Mouse (Mus musculus): ENCODE results near the gene Zic1. TPM values are rescaled to one million over a fixed set of nuclear protein-coding genes. Genes with fewer than 3 reads are reported as not detected.

Gene Zic1
- polyA plus RNA-seq, 1 experiment from 2014 or later: 2.1 TPM

- Histone ChIP-seq H3K4me2 (replicated peaks) (no peak overlapping the region), H3K36me3 (no peaks in the 10 kb centered on the region), H3K4me1 (no peaks in the 10 kb centered on the region), H3K27ac (no peak overlapping the region), H3K9ac (no peak overlapping the region), H3K27me3 (peaks cover 94% of the 10 kb centered on the region), H3K4me3 (no peak overlapping the region), H3K9me3 (no peaks in the 10 kb centered on the region)
- under 1% methylated on average over 14 of the region's 14 CpGs for WGBS
- no peak for ATAC-seq (ENCODE audit: insufficient number of reproducible peaks, insufficient read depth, low FRiP score, low TSS enrichment)
These were observed 28.6 kb upstream of the Zic1 start for GRCm38 (mm10) chr9:91394211-91394646.

GRCm38 (mm10) chr9:91393376-91394068, 27.9 kb upstream of the Zic1 start:
- Histone ChIP-seq H3K9ac (no peak overlapping the region), H3K4me2 (replicated peaks) (no peak overlapping the region), H3K27ac (no peak overlapping the region), H3K4me1 (no peaks in the 10 kb centered on the region), H3K36me3 (no peaks in the 10 kb centered on the region), H3K27me3 (peaks cover 96% of the 10 kb centered on the region), H3K4me3 (no peak overlapping the region), H3K9me3 (no peaks in the 10 kb centered on the region)
- no peak for ATAC-seq (ENCODE audit: insufficient number of reproducible peaks, insufficient read depth, low FRiP score, low TSS enrichment)
- WGBS: 3% methylated on average over 7 of the region's 8 CpGs

GRCm38 (mm10) chr9:91388173-91388572, 22.6 kb upstream of the Zic1 start:
- Histone ChIP-seq H3K9me3 (no peaks in the 10 kb centered on the region), H3K4me2 (replicated peaks) (no peak overlapping the region), H3K9ac (no peak overlapping the region), H3K36me3 (no peaks in the 10 kb centered on the region), H3K4me1 (no peaks in the 10 kb centered on the region), H3K27me3 (peaks cover 94% of the 10 kb centered on the region), H3K27ac (no peak overlapping the region), H3K4me3 (no peak overlapping the region)
- ATAC-seq (ENCODE audit: insufficient number of reproducible peaks, insufficient read depth, low FRiP score, low TSS enrichment): no peak
- WGBS: 2% methylated on average over 4 of the region's 4 CpGs

GRCm38 (mm10) chr9:91387740-91388080, 22.1 kb upstream of the Zic1 start:
- 1% methylated on average over 5 of the region's 5 CpGs for WGBS
- H3K4me2 ChIP-seq (replicated peaks): no peak overlapping the region

GRCm38 (mm10) chr9:91386891-91387739, 21.5 kb upstream of the Zic1 start:
- under 1% methylated on average over 31 of the region's 31 CpGs for WGBS

More at GRCm38 (mm10) chr9:91387740-91388080, 22.1 kb upstream of the Zic1 start:
- no peak overlapping the region for H3K4me3 ChIP-seq
- no peak overlapping the region for H3K9ac ChIP-seq
- H3K27me3 ChIP-seq: peaks cover 94% of the 10 kb centered on the region
- H3K27ac ChIP-seq: no peak overlapping the region
- H3K4me1 ChIP-seq: no peaks in the 10 kb centered on the region
- ATAC-seq (ENCODE audit: insufficient number of reproducible peaks, insufficient read depth, low FRiP score, low TSS enrichment): no peak
- no peaks in the 10 kb centered on the region for H3K9me3 ChIP-seq
- no peaks in the 10 kb centered on the region for H3K36me3 ChIP-seq

GRCm38 (mm10) chr9:91386502-91386890, 20.9 kb upstream of the Zic1 start:
- H3K27ac ChIP-seq: no peak overlapping the region
- no peak overlapping the region for H3K4me2 ChIP-seq (replicated peaks)
- no peaks in the 10 kb centered on the region for H3K9me3 ChIP-seq
- peaks cover 93% of the 10 kb centered on the region for H3K27me3 ChIP-seq
- WGBS: under 1% methylated on average over 17 of the region's 17 CpGs
- H3K9ac ChIP-seq: no peak overlapping the region
- H3K4me1 ChIP-seq: peaks cover 5% of the 10 kb centered on the region; the same call in 1 of the 2 replicates
- ATAC-seq (ENCODE audit: insufficient number of reproducible peaks, insufficient read depth, low FRiP score, low TSS enrichment): no peak
- H3K36me3 ChIP-seq: no peaks in the 10 kb centered on the region
- no peak overlapping the region for H3K4me3 ChIP-seq

More at GRCm38 (mm10) chr9:91386891-91387739, 21.5 kb upstream of the Zic1 start:
- no peak overlapping the region for H3K27ac ChIP-seq
- H3K27me3 ChIP-seq: peaks cover 93% of the 10 kb centered on the region
- H3K4me2 ChIP-seq (replicated peaks): no peak overlapping the region
- H3K36me3 ChIP-seq: no peaks in the 10 kb centered on the region
- no peaks in the 10 kb centered on the region for H3K4me1 ChIP-seq
- H3K4me3 ChIP-seq: no peak overlapping the region
- no peak overlapping the region for H3K9ac ChIP-seq
- no peaks in the 10 kb centered on the region for H3K9me3 ChIP-seq
- no peak for ATAC-seq (ENCODE audit: insufficient number of reproducible peaks, insufficient read depth, low FRiP score, low TSS enrichment)

- ATAC-seq (ENCODE audit: insufficient number of reproducible peaks, insufficient read depth, low FRiP score, low TSS enrichment): no peak
- H3K27ac ChIP-seq: no peak overlapping the region
- H3K4me2 ChIP-seq (replicated peaks): no peak overlapping the region
- 1% methylated on average over 8 of the region's 8 CpGs for WGBS
- H3K9me3 ChIP-seq: no peaks in the 10 kb centered on the region
- H3K4me3 ChIP-seq: no peak overlapping the region
- H3K4me1 ChIP-seq: peaks cover 7% of the 10 kb centered on the region; the same call in 1 of the 2 replicates
- peaks cover 90% of the 10 kb centered on the region for H3K27me3 ChIP-seq
- H3K36me3 ChIP-seq: no peaks in the 10 kb centered on the region
- no peak overlapping the region for H3K9ac ChIP-seq
These were observed 20.2 kb upstream of the Zic1 start for GRCm38 (mm10) chr9:91385561-91386430.

GRCm38 (mm10) chr9:91384693-91385560, 19.3 kb upstream of the Zic1 start:
- Histone ChIP-seq H3K4me2 (replicated peaks) (no peak overlapping the region), H3K27me3 (peaks cover 89% of the 10 kb centered on the region), H3K27ac (no peak overlapping the region), H3K9ac (no peak overlapping the region), H3K4me1 (peaks cover 7% of the 10 kb centered on the region; the same call in 1 of the 2 replicates), H3K4me3 (no peak overlapping the region), H3K36me3 (no peaks in the 10 kb centered on the region), H3K9me3 (no peaks in the 10 kb centered on the region)
- no peak for ATAC-seq (ENCODE audit: insufficient number of reproducible peaks, insufficient read depth, low FRiP score, low TSS enrichment)
- WGBS: 8% methylated on average over 4 of the region's 4 CpGs

- H3K9ac ChIP-seq: no peak overlapping the region
- H3K9me3 ChIP-seq: no peaks in the 10 kb centered on the region
- no peak overlapping the region for H3K4me3 ChIP-seq
- peaks cover 7% of the 10 kb centered on the region; the same call in 1 of the 2 replicates for H3K4me1 ChIP-seq
- H3K27me3 ChIP-seq: peaks cover 89% of the 10 kb centered on the region
- H3K36me3 ChIP-seq: no peaks in the 10 kb centered on the region
- 0 out of 2 replicates have a peak, but pooled peaks have one; percentile 36 for ATAC-seq (ENCODE audit: insufficient number of reproducible peaks, insufficient read depth, low FRiP score, low TSS enrichment)
- no peak overlapping the region; the same call in 1 of the 2 replicates for H3K4me2 ChIP-seq (replicated peaks)
- no peak overlapping the region for H3K27ac ChIP-seq
- WGBS: under 1% methylated on average over 30 of the region's 30 CpGs
These were observed 18.5 kb upstream of the Zic1 start for GRCm38 (mm10) chr9:91384136-91384500.

GRCm38 (mm10) chr9:91383441-91384135, 18.0 kb upstream of the Zic1 start:
- Histone ChIP-seq H3K27me3 (peaks cover 89% of the 10 kb centered on the region), H3K4me3 (no peak overlapping the region), H3K36me3 (no peaks in the 10 kb centered on the region), H3K9ac (no peak overlapping the region), H3K9me3 (no peaks in the 10 kb centered on the region), H3K4me1 (peaks cover 7% of the 10 kb centered on the region; the same call in 1 of the 2 replicates), H3K27ac (no peak overlapping the region), H3K4me2 (replicated peaks) (no peak overlapping the region; the same call in 1 of the 2 replicates)
- 2% methylated on average over 28 of the region's 28 CpGs for WGBS
- no peak for ATAC-seq (ENCODE audit: insufficient number of reproducible peaks, insufficient read depth, low FRiP score, low TSS enrichment)
